Mouse (Mus musculus): ENCODE data around the gene Atp2b4. TPM values are rescaled to one million over a fixed set of nuclear protein-coding genes. Genes with fewer than 3 reads are reported as not detected.

The Atp2b4 gene
- total and polyA plus RNA-seq, 3 experiments, result 6.6 to 22.3 (median 21.3) TPM

DNA sequence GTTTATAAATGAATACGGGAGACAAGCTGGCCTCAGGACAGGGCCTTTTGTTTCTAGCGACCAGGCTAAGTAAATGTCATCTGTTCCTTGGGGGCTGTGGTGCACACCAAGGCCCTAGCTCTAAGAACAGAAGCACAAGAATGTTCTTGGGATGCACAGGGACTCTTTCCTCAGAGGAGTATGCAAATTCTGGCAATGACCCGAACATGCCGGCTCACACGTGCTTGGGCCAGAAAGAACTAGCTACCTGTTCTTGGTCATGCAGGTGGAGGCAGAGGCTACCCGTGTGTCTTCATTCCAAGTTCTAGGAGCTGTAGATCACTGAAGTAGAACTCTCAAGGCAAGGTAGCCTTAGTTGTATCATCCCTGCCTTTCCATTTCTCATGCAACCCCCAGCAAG, 59.7 kb downstream of the Atp2b4 start:
- Histone ChIP-seq H3K79me2 (replicated peaks; ENCODE audit: control insufficient read depth, insufficient read depth, low read length) (no peaks in the 10 kb centered on the region), H3K9ac (ENCODE audit: low read depth, low read length) (no peak overlapping the region), H3K4me1 (ENCODE audit: control insufficient read depth, insufficient read depth, low read length) (peaks cover 25% of the 10 kb centered on the region), H3K4me3 (no peak overlapping the region), H3K36me3 (ENCODE audit: control insufficient read depth, insufficient read depth, low read length) (no peaks in the 10 kb centered on the region), H3K27me3 (ENCODE audit: control insufficient read depth, insufficient read depth, low read length) (no peaks in the 10 kb centered on the region), H3K27ac (no peak overlapping the region; the same call in 1 of the 2 replicates)
- DNase-seq, result no peak
- WGBS, result 84% methylated on average over 6 of the region's 6 CpGs
- TF ChIP-seq POLR2A (IDR thresholded peaks at IDR 0.05; ENCODE audit: insufficient read depth, low read depth, low read length), result no peak
- TF ChIP-seq EP300 (IDR thresholded peaks at IDR 0.05; ENCODE audit: insufficient read depth, low read depth, low read length), result no peak
- no peak for TF ChIP-seq CTCF (IDR thresholded peaks at IDR 0.05)
- intact Hi-C loops (cut with DNase I), result loop anchor here (2.0 kb wide), 1 partner anchor 60 kb away; the partner anchor contains the start of gene Atp2b4

- no peak overlapping the region for H3K4me3 ChIP-seq
- H3K79me2 ChIP-seq (replicated peaks; ENCODE audit: control insufficient read depth, insufficient read depth, low read length), result no peaks in the 10 kb centered on the region
- H3K27ac ChIP-seq, result no peak overlapping the region
- H3K9ac ChIP-seq (ENCODE audit: low read depth, low read length), result no peak overlapping the region
- no peak for TF ChIP-seq CTCF (IDR thresholded peaks at IDR 0.05)
- no peak for TF ChIP-seq POLR2A (IDR thresholded peaks at IDR 0.05; ENCODE audit: insufficient read depth, low read depth, low read length)
- no peak for TF ChIP-seq EP300 (IDR thresholded peaks at IDR 0.05; ENCODE audit: insufficient read depth, low read depth, low read length)
- no peak for DNase-seq
- intact Hi-C loops (cut with DNase I), result loop anchor here (1.0 to 10.0 kb wide), 3 partner anchors 160 to 368 kb away; no protein-coding TSS in a partner anchor
- H3K36me3 ChIP-seq (ENCODE audit: control insufficient read depth, insufficient read depth, low read length), result no peaks in the 10 kb centered on the region
- no peaks in the 10 kb centered on the region for H3K27me3 ChIP-seq (ENCODE audit: control insufficient read depth, insufficient read depth, low read length)
- peaks cover 2% of the 10 kb centered on the region for H3K4me1 ChIP-seq (ENCODE audit: control insufficient read depth, insufficient read depth, low read length)
- 67% methylated on average over 7 of the region's 7 CpGs for WGBS
Measured at GRCm38 (mm10) chr1:133736664-133737063, 64.2 kb downstream of the Atp2b4 start.

DNA sequence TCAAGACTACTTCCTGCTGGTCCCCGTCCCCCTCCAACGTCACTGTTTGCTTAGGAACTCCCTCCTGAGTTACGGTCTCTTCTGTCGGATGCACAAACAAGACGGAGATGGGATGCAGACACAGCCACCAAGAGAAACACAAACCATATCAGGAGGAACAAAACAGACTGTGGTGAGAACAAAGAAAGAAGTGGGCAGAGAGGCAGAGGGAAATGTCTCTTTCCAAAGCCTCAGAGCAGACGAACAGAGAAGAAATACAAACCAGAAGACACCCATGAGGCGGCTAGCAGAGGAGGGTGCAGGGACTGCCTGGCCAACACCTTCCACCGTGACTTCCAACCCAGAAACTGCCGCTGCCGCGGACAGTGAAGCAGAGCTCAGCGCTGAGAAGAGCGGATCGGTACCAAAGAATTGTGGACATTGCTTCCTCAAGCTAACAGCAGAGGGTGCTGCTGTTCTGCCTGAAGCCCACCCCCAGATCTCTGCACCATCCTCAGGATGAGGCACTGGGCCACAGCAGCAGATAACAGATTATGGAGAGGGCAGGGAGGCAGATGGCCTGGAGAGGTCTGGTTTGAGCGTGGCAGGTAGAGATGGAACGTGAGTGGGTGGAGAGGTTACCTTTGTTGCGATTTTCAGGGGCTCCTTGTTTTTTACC, 64.7 kb downstream of the Atp2b4 start:
- 41% methylated on average over 17 of the region's 17 CpGs for WGBS
- H3K4me3 ChIP-seq, result no peak overlapping the region
- TF ChIP-seq POLR2A (IDR thresholded peaks at IDR 0.05; ENCODE audit: insufficient read depth, low read depth, low read length) (no peak), EP300 (IDR thresholded peaks at IDR 0.05; ENCODE audit: insufficient read depth, low read depth, low read length) (peak; percentile 86), CTCF (IDR thresholded peaks at IDR 0.05) (peak; percentile 94)
- intact Hi-C loops (cut with DNase I), result loop anchor here (1.0 to 10.0 kb wide), 3 partner anchors 160 to 369 kb away; no protein-coding TSS in a partner anchor
- peak; percentile 47 to 63 for DNase-seq
- H3K36me3 ChIP-seq (ENCODE audit: control insufficient read depth, insufficient read depth, low read length), result no peaks in the 10 kb centered on the region
- no peaks in the 10 kb centered on the region; the same call in 1 of the 2 replicates for H3K4me1 ChIP-seq (ENCODE audit: control insufficient read depth, insufficient read depth, low read length)
- H3K9ac ChIP-seq (ENCODE audit: low read depth, low read length), result no peak overlapping the region
- no peaks in the 10 kb centered on the region for H3K79me2 ChIP-seq (replicated peaks; ENCODE audit: control insufficient read depth, insufficient read depth, low read length)
- H3K27me3 ChIP-seq (ENCODE audit: control insufficient read depth, insufficient read depth, low read length), result no peaks in the 10 kb centered on the region
- H3K27ac ChIP-seq, result no peak overlapping the region

DNA sequence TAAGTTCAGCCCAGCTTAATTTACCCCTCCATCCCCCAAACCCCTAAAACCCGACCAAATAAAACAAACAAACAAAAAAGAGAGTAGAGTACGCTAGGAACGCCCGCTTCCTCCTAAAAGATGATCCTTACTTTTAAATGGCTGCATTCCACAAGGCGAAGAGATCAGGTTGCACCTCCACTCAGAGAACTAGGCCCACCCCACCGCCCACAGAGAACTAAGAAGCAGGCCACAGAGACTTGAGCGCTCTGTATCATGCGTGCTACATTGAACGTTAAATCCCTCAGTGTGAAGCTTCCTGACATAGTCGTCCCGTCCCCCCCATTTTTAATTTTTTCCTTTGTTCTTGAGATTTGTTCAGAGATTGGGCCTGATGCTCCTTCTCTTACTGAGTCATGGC, 68.0 kb downstream of the Atp2b4 start:
- intact Hi-C loops (cut with DNase I), result loop anchor here (10.0 kb wide), 1 partner anchor 372 kb away; no protein-coding TSS in a partner anchor
- no peak for DNase-seq
- no peaks in the 10 kb centered on the region for H3K79me2 ChIP-seq (replicated peaks; ENCODE audit: control insufficient read depth, insufficient read depth, low read length)
- TF ChIP-seq POLR2A (IDR thresholded peaks at IDR 0.05; ENCODE audit: insufficient read depth, low read depth, low read length), result no peak
- no peak for TF ChIP-seq EP300 (IDR thresholded peaks at IDR 0.05; ENCODE audit: insufficient read depth, low read depth, low read length)
- no peak for TF ChIP-seq CTCF (IDR thresholded peaks at IDR 0.05)
- H3K9ac ChIP-seq (ENCODE audit: low read depth, low read length), result no peak overlapping the region
- no peaks in the 10 kb centered on the region for H3K4me1 ChIP-seq (ENCODE audit: control insufficient read depth, insufficient read depth, low read length)
- WGBS, result 92% methylated on average over 11 of the region's 11 CpGs
- H3K27ac ChIP-seq, result no peak overlapping the region
- no peak overlapping the region for H3K4me3 ChIP-seq
- H3K27me3 ChIP-seq (ENCODE audit: control insufficient read depth, insufficient read depth, low read length), result no peaks in the 10 kb centered on the region
- H3K36me3 ChIP-seq (ENCODE audit: control insufficient read depth, insufficient read depth, low read length), result no peaks in the 10 kb centered on the region

DNA sequence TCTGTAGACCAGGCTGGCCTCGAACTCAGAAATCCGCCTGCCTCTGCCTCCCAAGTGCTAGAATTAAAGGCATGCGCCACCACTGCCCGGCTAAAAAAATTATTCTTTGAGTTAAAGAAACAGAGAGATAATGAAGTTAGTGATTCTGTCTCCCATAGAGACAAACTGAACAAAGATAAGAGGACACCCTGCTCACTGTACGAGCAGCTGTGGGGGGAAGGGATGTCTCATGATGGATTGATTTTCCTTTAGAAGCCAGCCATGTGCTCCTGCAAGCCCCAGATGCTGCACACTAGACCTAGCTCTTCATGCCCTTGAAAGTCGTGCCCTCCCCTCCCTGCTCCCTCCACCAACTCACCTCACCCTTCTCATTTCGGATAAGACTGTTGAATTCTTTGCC, 72.5 kb downstream of the Atp2b4 start:
- WGBS, result 85% methylated on average over 7 of the region's 7 CpGs
- TF ChIP-seq CTCF (IDR thresholded peaks at IDR 0.05) (no peak), POLR2A (IDR thresholded peaks at IDR 0.05; ENCODE audit: insufficient read depth, low read depth, low read length) (no peak), EP300 (IDR thresholded peaks at IDR 0.05; ENCODE audit: insufficient read depth, low read depth, low read length) (no peak)
- H3K36me3 ChIP-seq (ENCODE audit: control insufficient read depth, insufficient read depth, low read length), result no peaks in the 10 kb centered on the region
- no peaks in the 10 kb centered on the region for H3K79me2 ChIP-seq (replicated peaks; ENCODE audit: control insufficient read depth, insufficient read depth, low read length)
- no peaks in the 10 kb centered on the region for H3K4me1 ChIP-seq (ENCODE audit: control insufficient read depth, insufficient read depth, low read length)
- no peak overlapping the region for H3K9ac ChIP-seq (ENCODE audit: low read depth, low read length)
- intact Hi-C loops (cut with DNase I), result no loop called here
- H3K27me3 ChIP-seq (ENCODE audit: control insufficient read depth, insufficient read depth, low read length), result no peaks in the 10 kb centered on the region
- no peak for DNase-seq
- H3K4me3 ChIP-seq, result no peak overlapping the region
- H3K27ac ChIP-seq, result no peak overlapping the region

DNA sequence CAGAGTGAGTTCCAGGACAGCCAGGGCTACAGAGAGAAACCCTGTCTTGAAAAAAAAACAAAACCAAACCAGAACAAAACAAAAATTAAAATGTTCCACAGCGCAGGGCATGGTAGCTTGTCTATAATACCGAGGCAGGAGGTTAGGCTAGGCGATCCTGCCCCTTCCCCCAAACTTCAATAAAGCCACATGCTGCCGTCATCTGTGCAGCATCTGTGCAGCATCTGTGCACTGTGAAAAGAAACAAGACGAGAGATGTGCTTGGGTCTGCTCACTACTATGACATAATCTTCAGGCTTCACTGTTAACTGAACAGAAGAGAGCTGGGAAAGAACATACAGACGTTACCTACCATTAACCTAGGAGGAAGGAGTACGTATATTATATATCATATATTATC, 80.5 kb downstream of the Atp2b4 start:
- no peak for DNase-seq

More for the DNA sequence above, 80.5 kb downstream of the Atp2b4 start:
- H3K4me3 ChIP-seq, result no peak overlapping the region
- intact Hi-C loops (cut with DNase I), result no loop called here
- WGBS, result 87% methylated on average over 7 of the region's 7 CpGs
- no peak overlapping the region for H3K9ac ChIP-seq (ENCODE audit: low read depth, low read length)
- no peaks in the 10 kb centered on the region for H3K36me3 ChIP-seq (ENCODE audit: control insufficient read depth, insufficient read depth, low read length)
- no peaks in the 10 kb centered on the region for H3K27me3 ChIP-seq (ENCODE audit: control insufficient read depth, insufficient read depth, low read length)
- no peak overlapping the region for H3K27ac ChIP-seq
- TF ChIP-seq CTCF (IDR thresholded peaks at IDR 0.05) (no peak), POLR2A (IDR thresholded peaks at IDR 0.05; ENCODE audit: insufficient read depth, low read depth, low read length) (no peak), EP300 (IDR thresholded peaks at IDR 0.05; ENCODE audit: insufficient read depth, low read depth, low read length) (no peak)
- H3K79me2 ChIP-seq (replicated peaks; ENCODE audit: control insufficient read depth, insufficient read depth, low read length), result no peaks in the 10 kb centered on the region
- no peaks in the 10 kb centered on the region for H3K4me1 ChIP-seq (ENCODE audit: control insufficient read depth, insufficient read depth, low read length)
